Mouse (Mus musculus): ENCODE data around the gene Capn9. TPM values are rescaled to one million over a fixed set of nuclear protein-coding genes. Genes with fewer than 3 reads are reported as not detected.
A peak's percentile ranks its signal among the peaks of the same experiment; 100 is the strongest.

Capn9 gene
- polyA plus RNA-seq, 1 experiment from 2014 or later = 0.16 TPM

DNA sequence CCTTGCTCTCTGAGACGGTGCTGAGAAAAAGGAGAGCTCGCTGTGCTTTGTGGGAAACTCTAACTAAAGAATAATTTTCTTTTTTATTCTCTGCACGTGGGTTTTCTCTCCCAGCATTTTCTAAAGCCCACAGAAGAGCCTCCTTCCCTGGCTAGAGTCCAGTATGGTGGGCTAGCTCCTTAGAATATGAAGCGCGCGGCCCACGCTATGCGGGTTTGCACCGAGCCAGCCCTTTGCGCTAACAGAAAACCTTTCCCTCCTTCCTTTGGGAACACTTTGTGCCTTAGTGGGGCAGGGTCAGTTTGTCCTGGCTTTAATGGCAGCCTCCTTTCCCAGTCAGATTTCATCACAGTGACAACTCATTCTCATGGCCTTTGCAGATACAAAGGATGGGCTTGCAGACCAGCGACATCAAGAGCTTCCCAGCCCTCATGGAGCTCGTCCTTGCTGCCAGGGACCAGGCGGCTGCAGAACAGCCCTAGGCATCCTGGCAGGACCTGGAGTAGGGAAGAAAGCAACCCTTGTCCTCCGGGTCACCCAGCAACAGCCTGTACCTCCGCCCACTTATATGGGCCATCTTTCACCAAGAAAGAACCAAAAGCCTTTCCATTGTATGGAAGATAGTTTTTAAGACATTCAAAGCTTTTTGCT, 24.8 kb upstream of the Capn9 start:
- no peak overlapping the region for H3K9ac ChIP-seq (replicated peaks; ENCODE audit: low read depth)
- DNase-seq (ENCODE audit: low spot score) (no peak), ATAC-seq (no peak)
- H3K4me2 ChIP-seq (replicated peaks; ENCODE audit: low read depth, low read length) = no peak overlapping the region
- WGBS = 92% methylated on average over 15 of the region's 15 CpGs
- H3K9me3 ChIP-seq (ENCODE audit: low read length) = no peaks in the 10 kb centered on the region
- no peaks in the 10 kb centered on the region for H3K27me3 ChIP-seq (replicated peaks; ENCODE audit: insufficient read depth, low read length)
- no peak for TF ChIP-seq EP300 (IDR thresholded peaks at IDR 0.05)
- no peak for TF ChIP-seq CTCF (IDR thresholded peaks at IDR 0.05)
- no peaks in the 10 kb centered on the region for H3K4me1 ChIP-seq (ENCODE audit: insufficient read depth, low read depth, low read length)
- H3K27ac ChIP-seq (ENCODE audit: low read length) = no peak overlapping the region
- H3K4me3 ChIP-seq (ENCODE audit: low read depth, low read length) = no peak overlapping the region
- peaks cover 52% of the 10 kb centered on the region for H3K36me3 ChIP-seq (ENCODE audit: insufficient read depth, low read length)

DNA sequence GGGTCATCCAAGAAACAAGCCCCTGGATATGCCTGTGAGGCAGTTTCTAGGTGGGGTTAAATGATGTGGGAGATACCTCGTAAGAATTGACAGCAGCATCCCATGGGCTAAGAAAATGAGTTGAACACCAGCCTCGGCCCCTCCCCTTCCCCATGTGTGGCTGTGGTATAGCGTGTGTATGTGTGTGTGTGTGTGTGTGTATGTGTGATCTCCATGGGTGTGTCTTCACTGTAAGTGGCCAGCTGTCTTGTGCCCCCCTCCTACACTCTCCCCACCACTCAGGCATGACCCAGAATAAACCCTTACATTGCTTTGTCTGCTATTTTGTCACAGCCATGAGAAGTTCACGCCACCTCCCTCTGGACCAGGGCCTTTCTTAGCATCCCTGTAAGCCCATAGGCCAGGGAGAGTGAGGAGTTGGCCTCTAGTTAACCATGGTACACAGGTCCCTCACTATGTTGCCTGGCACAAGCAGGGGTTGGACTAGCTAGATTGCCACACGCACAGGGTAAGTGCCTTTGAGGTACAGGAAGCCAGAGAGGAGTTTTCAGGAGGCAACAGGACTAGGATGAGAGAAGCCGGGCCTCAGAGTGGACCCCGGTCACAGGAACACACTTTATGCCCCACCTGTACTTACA, 20.7 kb upstream of the Capn9 start:
- ATAC-seq = peak; percentile 27; the same call in 1 of the 2 replicates
- no peaks in the 10 kb centered on the region for H3K9me3 ChIP-seq (ENCODE audit: low read length)
- no peak for TF ChIP-seq EP300 (IDR thresholded peaks at IDR 0.05)
- no peak for TF ChIP-seq CTCF (IDR thresholded peaks at IDR 0.05)
- no peak overlapping the region for H3K27ac ChIP-seq (ENCODE audit: low read length)
- no peaks in the 10 kb centered on the region for H3K27me3 ChIP-seq (replicated peaks; ENCODE audit: insufficient read depth, low read length)
- no peaks in the 10 kb centered on the region for H3K4me1 ChIP-seq (ENCODE audit: insufficient read depth, low read depth, low read length)
- H3K4me2 ChIP-seq (replicated peaks; ENCODE audit: low read depth, low read length) = no peak overlapping the region
- DNase-seq (ENCODE audit: low spot score) = no peak
- WGBS = 75% methylated on average over 7 of the region's 7 CpGs
- no peak overlapping the region for H3K4me3 ChIP-seq (ENCODE audit: low read depth, low read length)
- peaks cover 23% of the 10 kb centered on the region for H3K36me3 ChIP-seq (ENCODE audit: insufficient read depth, low read length)
- H3K9ac ChIP-seq (replicated peaks; ENCODE audit: low read depth) = no peak overlapping the region

DNA sequence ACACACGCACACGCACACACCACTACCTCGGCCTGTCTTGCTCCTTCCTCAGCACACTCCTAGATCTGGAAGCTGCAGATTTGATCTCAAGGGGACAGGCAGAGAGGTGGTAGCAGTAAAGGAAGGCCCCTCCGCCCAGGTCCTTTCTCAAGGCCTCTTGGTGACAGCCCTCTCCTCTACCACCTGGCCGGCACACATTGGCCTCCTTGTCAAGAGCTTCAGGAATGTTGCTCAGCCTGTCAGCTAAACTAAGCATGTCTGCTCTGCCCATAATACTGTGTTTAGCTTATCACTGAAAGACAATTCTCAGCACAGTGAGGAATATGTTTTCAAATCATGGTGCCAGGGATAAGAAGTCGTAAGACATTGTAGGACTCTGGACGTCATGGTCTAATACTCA, 19.7 kb upstream of the Capn9 start:
- Histone ChIP-seq H3K36me3 (ENCODE audit: insufficient read depth, low read length) (peaks cover 14% of the 10 kb centered on the region), H3K9me3 (ENCODE audit: low read length) (no peaks in the 10 kb centered on the region), H3K27ac (ENCODE audit: low read length) (no peak overlapping the region), H3K4me2 (replicated peaks; ENCODE audit: low read depth, low read length) (no peak overlapping the region), H3K9ac (replicated peaks; ENCODE audit: low read depth) (no peak overlapping the region), H3K27me3 (replicated peaks; ENCODE audit: insufficient read depth, low read length) (no peaks in the 10 kb centered on the region), H3K4me1 (ENCODE audit: insufficient read depth, low read depth, low read length) (no peaks in the 10 kb centered on the region), H3K4me3 (ENCODE audit: low read depth, low read length) (no peak overlapping the region)
- peak; percentile 53 for DNase-seq (ENCODE audit: low spot score)
- ATAC-seq = peak; percentile 67
- 53% methylated on average over 7 of the region's 7 CpGs for whole genome bisulfite sequencing
- TF ChIP-seq CTCF (IDR thresholded peaks at IDR 0.05) (no peak), EP300 (IDR thresholded peaks at IDR 0.05) (no peak)

DNA sequence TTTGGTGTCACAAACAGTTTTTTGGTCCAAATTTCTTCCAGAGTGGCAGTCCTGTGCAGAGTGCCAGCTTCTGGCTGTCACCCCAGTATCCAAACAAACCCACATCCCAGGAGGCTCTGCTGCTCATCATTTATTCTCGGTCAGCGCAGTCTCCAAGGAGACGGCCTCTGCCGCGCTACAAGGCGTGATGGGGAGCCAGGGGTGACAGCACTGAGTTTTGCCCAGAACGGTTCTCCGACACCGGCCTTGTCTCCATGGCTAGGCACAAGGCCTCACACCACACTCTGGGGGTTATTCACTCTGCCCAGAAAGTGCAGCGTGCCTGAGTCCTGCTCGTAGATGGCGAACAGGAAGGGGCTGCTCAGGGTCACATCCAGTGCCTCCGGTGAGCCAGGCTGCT, 19.3 kb upstream of the Capn9 start:
- Histone ChIP-seq H3K9me3 (ENCODE audit: low read length) (no peaks in the 10 kb centered on the region), H3K4me1 (ENCODE audit: insufficient read depth, low read depth, low read length) (no peaks in the 10 kb centered on the region), H3K4me2 (replicated peaks; ENCODE audit: low read depth, low read length) (no peak overlapping the region), H3K27me3 (replicated peaks; ENCODE audit: insufficient read depth, low read length) (no peaks in the 10 kb centered on the region), H3K27ac (ENCODE audit: low read length) (no peak overlapping the region), H3K36me3 (ENCODE audit: insufficient read depth, low read length) (peaks cover 11% of the 10 kb centered on the region), H3K4me3 (ENCODE audit: low read depth, low read length) (no peak overlapping the region), H3K9ac (replicated peaks; ENCODE audit: low read depth) (no peak overlapping the region)
- WGBS = 43% methylated on average over 13 of the region's 13 CpGs
- ATAC-seq = peak; percentile 17; the same call in 1 of the 2 replicates
- DNase-seq (ENCODE audit: low spot score) = no peak
- TF ChIP-seq CTCF (IDR thresholded peaks at IDR 0.05) = no peak
- no peak for TF ChIP-seq EP300 (IDR thresholded peaks at IDR 0.05)

DNA sequence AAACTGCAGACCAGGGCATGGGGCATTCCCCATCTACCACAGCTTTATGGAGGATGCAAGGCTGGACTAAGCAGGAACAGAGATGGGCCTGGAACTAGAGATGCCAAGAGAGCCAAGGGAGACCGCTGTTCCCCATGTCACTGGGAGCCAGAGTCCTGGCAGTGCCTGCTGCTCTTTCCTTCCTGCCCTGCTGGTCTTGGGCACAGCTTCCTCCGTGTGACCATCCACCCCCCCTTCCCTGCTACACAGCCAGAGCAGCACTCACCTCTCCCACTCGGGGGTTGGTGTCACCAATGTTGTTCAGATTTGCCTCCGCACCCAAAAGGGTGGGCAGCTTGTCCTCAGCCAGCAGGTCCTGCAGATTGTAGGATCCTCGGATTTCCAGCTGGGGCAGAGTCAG, 18.4 kb upstream of the Capn9 start:
- no peak overlapping the region for H3K4me3 ChIP-seq (ENCODE audit: low read depth, low read length)
- no peak for ATAC-seq
- no peaks in the 10 kb centered on the region for H3K27me3 ChIP-seq (replicated peaks; ENCODE audit: insufficient read depth, low read length)
- no peak overlapping the region for H3K9ac ChIP-seq (replicated peaks; ENCODE audit: low read depth)
- no peak overlapping the region for H3K27ac ChIP-seq (ENCODE audit: low read length)
- no peaks in the 10 kb centered on the region for H3K9me3 ChIP-seq (ENCODE audit: low read length)
- WGBS = 53% methylated on average over 5 of the region's 5 CpGs
- H3K4me2 ChIP-seq (replicated peaks; ENCODE audit: low read depth, low read length) = no peak overlapping the region
- H3K4me1 ChIP-seq (ENCODE audit: insufficient read depth, low read depth, low read length) = no peaks in the 10 kb centered on the region
- TF ChIP-seq CTCF (IDR thresholded peaks at IDR 0.05) (no peak), EP300 (IDR thresholded peaks at IDR 0.05) (no peak)
- no peak for DNase-seq (ENCODE audit: low spot score)
- H3K36me3 ChIP-seq (ENCODE audit: insufficient read depth, low read length) = peaks cover 4% of the 10 kb centered on the region; the same call in 1 of the 2 replicates

DNA sequence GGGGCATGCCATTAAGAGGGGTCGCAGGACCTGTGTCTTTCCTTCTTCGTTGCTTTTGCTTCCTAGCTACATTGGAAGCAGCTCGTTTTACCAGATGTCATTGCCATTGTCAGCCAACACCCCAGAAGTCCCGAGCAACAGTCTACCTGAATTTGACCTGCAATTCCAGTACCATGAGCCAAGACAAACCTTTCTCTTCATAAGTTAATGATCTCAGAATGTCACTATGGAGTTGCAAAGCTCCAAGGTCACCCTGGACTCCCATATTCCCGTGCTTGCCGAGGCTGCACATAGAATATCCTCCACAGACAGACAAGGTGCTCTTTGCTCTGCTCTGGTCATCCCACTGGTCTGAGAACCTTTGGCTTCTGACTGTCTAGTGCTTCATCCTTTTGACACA, 8.8 kb upstream of the Capn9 start:
- Histone ChIP-seq H3K4me3 (ENCODE audit: low read depth, low read length) (no peak overlapping the region), H3K9ac (replicated peaks; ENCODE audit: low read depth) (no peak overlapping the region), H3K27me3 (replicated peaks; ENCODE audit: insufficient read depth, low read length) (no peaks in the 10 kb centered on the region), H3K27ac (ENCODE audit: low read length) (no peak overlapping the region), H3K4me2 (replicated peaks; ENCODE audit: low read depth, low read length) (peak overlapping the region; percentile 14; the same call in 1 of the 2 replicates), H3K36me3 (ENCODE audit: insufficient read depth, low read length) (no peaks in the 10 kb centered on the region), H3K4me1 (ENCODE audit: insufficient read depth, low read depth, low read length) (no peaks in the 10 kb centered on the region), H3K9me3 (ENCODE audit: low read length) (no peaks in the 10 kb centered on the region)
- DNase-seq (ENCODE audit: low spot score) (no peak), ATAC-seq (no peak)
- 78% methylated on average over 6 of the region's 6 CpGs for WGBS
- TF ChIP-seq CTCF (IDR thresholded peaks at IDR 0.05) = no peak
- TF ChIP-seq EP300 (IDR thresholded peaks at IDR 0.05) = no peak
